Mouse (Mus musculus): ENCODE measurements at regions not wholly inside any gene's neighbourhood (a gene's known extent, or its start where the extent isn't known, plus 50 kb on each side); places are given as distances from the start of the nearest gene placed in this dataset.

- DNase-seq, result no peak
Measured at GRCm38 (mm10) chr8:103970511-103970910, 130.9 kb upstream of the Cdh5 start.

- DNase-seq, result no peak
Measured at GRCm38 (mm10) chr8:103970966-103971365, 130.5 kb upstream of the Cdh5 start.

- DNase-seq, result no peak
Measured at GRCm38 (mm10) chr8:103976488-103976887, 124.9 kb upstream of the Cdh5 start.

GRCm38 (mm10) chr8:103978948-103979347 is 122.5 kb upstream of the Cdh5 start:
- DNase-seq, result no peak

DNA sequence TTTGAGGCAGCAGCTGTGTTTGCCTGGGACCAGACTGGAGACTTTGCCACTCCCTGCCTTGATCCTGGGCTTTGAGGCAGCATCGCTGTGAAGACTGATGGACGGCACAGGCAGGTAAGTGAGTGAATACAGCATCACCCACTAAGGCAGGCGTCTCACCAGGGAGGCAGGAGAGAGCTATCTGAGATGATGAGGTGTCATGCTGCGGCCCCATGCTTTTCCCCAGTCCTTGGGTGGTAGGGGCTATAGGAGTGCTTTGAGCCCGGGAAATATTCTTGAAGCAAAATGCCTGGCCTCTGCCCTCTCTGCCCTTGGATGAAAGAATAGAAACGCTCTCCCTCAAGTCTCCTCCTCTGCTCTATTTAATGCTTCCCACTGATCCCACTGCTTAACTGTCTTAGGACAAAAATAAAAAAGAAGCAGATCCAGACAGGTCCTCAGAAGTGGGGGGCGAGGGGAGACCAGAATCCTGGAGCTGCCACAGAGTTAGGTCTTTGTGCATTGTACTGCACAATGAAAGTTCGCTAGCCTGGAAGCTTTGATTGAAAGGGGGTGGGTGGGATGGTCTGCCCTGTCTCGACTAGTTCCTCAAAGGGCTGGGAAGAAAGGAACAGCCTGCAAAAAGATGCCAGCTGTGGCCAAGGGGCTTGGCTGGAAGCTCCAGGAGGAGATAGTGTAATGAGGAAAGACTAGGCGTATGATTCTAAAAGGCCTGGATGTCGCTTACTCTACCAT is 117.4 kb upstream of the Cdh5 start:
- DNase-seq, result no peak

DNA sequence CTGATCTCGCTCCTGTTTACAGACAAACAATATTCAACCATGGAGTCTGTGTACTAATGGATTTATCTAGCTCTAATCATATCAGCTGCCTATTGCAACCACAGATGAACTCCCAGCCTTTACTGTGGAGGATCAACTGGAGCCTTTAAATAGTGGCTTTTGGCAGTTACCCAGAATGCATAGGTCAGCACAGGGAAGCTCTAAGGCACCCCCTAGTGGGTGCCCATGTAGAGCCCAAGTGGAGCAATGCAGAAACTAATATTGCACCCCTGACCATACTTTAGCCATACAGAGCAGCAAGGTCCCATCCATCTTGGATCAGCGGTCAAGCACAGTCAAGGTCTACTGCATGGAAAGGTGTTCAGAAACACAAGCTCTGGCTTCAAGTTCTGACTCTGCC is 115.8 kb upstream of the Cdh5 start:
- no peak for DNase-seq

DNA sequence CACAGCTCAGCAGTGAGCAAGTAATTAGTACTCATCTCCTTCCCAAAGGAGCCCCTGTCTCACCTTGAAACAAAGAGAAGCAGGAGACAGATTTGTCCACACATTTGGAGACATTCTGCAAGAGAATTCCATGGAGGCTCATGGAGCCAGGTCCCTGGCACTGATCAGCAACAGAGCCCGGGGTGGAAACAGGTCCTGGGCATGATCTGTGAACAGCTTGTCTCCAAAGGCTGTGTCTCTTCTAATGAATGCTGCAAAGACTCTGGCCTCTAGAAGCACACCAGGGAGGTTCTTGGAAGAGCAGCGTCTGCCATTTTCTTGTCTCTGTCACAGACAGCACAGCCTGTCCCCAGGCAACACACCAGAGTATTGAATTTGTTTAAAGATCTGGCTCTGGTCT is 107.5 kb upstream of the Cdh5 start:
- no peak for DNase-seq

DNA sequence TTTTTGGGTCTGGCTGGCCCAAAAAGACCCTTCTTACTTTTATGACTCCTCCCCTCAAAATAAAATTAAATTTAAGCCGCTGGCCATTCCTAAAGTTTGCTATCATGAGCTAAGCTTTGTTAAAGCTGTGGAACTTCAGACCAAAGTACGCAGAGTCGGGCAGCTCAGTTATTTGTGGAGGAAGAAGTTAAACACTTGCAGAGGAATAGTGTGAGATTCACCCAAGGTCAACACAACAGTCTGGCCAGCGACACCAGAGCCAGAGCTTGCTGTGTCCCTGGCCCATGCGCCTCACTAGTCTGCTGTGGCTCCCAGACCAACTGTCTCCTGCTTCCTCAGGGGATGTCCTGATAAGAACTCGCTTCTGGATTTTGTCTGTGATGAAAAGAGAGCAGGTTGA is 103.3 kb upstream of the Cdh5 start:
- no peak for DNase-seq

DNA sequence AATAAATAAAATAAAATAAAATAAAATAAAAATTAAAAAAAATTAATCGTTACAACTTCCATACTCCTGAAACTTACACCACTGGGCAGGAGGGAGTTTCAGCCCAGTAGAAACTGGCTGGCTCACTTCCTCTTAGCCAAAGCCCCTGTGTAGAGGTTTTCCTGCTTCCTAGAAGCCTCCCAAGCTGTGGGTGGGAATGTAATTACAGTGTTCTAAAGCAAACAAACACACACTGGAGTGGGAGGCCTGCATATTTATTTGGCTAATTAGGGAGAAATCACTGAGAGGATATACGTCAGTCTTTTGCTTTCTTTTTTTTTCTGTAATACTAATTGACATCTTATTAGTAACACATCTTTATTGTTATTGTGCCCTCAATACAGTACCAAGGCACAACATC is 94.2 kb upstream of the Cdh5 start:
- DNase-seq, result no peak

DNA sequence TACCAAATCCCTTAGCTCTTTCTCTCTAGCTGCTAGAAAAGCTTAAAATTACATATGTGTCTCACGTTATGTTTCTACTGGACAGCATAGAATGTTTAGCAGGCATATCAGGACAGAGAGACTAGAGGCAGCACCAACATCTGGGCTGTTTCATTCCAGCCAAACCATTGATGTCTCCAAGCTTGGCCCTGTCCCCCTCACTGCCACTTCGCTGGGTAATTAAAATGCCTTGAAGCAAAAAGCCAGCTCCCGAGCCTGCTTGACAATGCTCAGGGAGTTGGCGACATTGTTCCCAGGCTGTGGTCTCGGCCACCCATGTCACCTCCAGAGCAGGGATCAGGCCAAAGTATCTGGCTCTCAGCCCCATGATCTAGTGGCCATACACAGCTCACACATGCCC is 92.7 kb upstream of the Cdh5 start:
- no peak for DNase-seq

DNA sequence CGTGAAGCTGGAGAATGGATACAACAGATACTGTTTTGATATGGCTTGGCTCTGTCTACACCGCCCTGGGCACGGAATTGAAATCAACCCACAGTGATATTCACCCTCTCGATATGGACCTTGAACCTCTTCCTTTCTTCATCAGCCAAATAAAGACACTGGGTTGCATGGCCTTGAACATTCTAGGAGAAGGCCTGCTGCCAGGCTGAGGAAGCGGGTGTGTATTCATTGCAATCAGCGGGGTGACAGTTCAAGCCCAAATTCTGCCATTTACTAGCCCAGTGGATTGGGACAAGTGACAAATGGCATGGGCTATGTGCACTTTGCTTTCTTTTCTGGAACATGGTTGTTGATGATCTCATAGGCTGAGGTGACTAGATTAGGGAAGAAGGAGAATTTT is 92.1 kb upstream of the Cdh5 start:
- no peak for DNase-seq

GRCm38 (mm10) chr8:104022231-104022630 is 79.2 kb upstream of the Cdh5 start:
- DNase-seq, result no peak

- DNase-seq, result no peak
Measured at GRCm38 (mm10) chr8:104022691-104023509, 78.5 kb upstream of the Cdh5 start.

DNA sequence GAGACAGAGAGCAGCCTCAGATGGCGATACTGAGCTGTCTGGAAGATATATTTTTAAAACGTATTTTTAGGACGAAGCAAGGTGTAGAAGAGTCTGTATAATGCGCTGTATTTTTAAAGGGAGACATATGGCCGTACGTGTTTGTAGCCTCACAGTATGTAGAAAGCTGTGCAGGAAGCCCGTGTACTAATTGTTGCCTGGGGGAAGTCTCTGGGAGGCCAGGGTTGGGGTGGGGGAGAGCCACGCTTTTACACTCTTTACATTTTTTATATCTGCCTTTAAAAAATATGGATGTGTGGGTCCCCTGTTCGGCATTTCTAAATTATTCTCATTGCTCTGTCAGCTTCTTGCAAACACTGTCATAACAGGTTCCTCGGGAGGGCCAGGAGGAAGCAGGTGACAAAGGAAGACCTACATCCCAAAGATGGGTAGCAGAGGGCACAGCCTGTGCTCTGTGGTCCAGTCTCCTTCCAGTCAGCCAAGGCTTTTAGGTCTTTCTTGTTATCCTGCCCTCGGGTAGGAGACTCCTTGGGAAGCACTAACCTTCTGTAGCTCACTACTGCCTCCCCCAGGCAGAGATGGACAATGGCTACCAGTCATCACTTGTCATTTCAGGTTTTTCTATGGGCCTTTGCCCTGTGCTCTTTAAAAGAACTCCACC is 74.1 kb upstream of the Cdh5 start:
- DNase-seq, result peak in 1 of 2 experiments; percentile 47

DNA sequence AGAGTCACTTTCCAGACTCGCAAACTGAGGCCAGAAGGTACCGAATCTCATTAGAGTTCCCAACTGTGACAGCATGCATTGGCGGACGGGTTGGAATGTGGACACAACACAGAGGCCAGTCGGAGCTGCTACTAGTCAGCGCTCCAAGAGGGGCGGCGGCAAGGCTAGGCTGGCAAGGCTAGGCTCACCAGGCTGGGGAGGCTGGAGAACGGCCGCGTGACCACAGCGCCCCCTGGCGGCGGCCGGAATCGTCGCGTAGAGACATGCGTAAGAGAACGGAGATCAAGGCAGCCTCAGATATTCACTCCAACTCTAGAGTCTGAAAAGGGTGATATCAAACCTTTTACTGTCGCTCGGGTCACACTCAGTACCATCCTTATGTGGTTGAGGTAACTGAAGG is 72.8 kb upstream of the Cdh5 start:
- peak; percentile 64 to 88 for DNase-seq

- peak; percentile 27 to 49 for DNase-seq
Measured at GRCm38 (mm10) chr8:104032179-104032578, 69.2 kb upstream of the Cdh5 start.

- DNase-seq, result peak in 1 of 2 experiments; percentile 11
Measured at GRCm38 (mm10) chr8:104033148-104033547, 68.3 kb upstream of the Cdh5 start.

- no peak for DNase-seq
Measured at GRCm38 (mm10) chr8:104034286-104034685, 67.1 kb upstream of the Cdh5 start.

- no peak for DNase-seq
Measured at GRCm38 (mm10) chr8:104036580-104037477, 64.6 kb upstream of the Cdh5 start.

- no peak for DNase-seq
Measured at GRCm38 (mm10) chr8:104037611-104038010, 63.8 kb upstream of the Cdh5 start.

GRCm38 (mm10) chr8:104039526-104039925 is 61.9 kb upstream of the Cdh5 start:
- DNase-seq, result no peak

DNA sequence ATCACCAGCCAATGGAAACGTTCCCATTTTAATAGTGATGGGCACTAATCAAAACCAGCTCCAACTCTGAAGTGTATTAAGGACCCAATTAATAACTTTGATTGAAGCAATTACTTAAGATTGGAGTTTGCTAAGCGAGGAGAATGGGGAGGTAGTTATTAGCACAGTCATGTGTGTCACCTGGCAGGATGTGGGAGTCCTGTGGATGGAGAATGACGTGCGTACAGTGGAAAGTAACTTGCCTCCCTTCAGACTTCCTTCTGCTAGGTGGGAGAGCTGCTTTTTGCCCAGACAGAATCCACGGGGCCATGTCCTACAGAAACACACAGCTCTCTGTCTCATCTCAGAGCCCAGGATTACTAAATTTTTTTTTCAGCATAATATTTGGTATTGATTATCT is 59.9 kb upstream of the Cdh5 start:
- no peak for DNase-seq

DNA sequence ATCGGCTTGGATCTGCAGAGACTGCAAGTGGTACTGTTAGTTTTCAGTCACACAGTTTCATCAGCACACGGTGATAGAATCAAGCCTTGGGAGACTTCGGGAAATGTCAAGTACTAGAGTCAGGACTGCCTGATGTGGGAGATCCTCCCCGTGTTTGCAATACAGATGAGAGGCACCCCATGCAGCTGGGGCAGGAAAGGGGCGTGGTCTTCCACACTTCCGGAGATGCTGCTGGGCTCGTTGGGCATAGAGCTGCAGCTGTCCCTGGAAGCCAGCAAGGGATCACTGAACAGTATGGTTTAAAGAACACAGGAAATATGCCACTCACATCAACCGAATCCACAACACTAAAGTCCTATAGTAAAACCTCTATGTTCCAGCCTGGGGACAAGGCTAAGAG is 59.0 kb upstream of the Cdh5 start:
- DNase-seq, result peak in 1 of 2 experiments; percentile 21
